Mouse (Mus musculus) heart, postnatal 0 days (tissue): ENCODE results near the gene Kdm2b.

Source experiments
- CTCF ChIP-seq: IDR thresholded peaks from 2 replicates; pipeline ENCODE4 v1.5.1; 2016; ENCODE audit warnings: antibody characterized with exemption, control low read depth, low read depth
- EP300 ChIP-seq: IDR thresholded peaks from 2 replicates; pipeline ENCODE4 v1.6.1; 2016; ENCODE audit warnings: antibody characterized with exemption, low read depth

- TF ChIP-seq CTCF (no peak), EP300 (no peak)
Measured at GRCm38 (mm10) chr5:122884594-122885348, 104.9 kb downstream of the Kdm2b start.
